Mouse (Mus musculus): ENCODE measurements around the gene Chic2. TPM values are rescaled to one million over a fixed set of nuclear protein-coding genes. Genes with fewer than 3 reads are reported as not detected.
A peak's percentile ranks its signal among the peaks of the same experiment; 100 is the strongest.

Chic2 gene
- polyA plus RNA-seq, 1 experiment = 16.6 TPM

- Histone ChIP-seq H3K27ac (ENCODE audit: insufficient read depth, low read length) (no peak overlapping the region), H3K4me1 (ENCODE audit: control insufficient read depth, insufficient read depth, low read length) (no peaks in the 10 kb centered on the region), H3K4me3 (replicated peaks; ENCODE audit: insufficient read depth, low read depth, low read length) (no peak overlapping the region), H3K27me3 (ENCODE audit: control insufficient read depth, insufficient read depth, low read length) (0 out of 2 replicates have a peak, but pooled peaks cover 1% of the 10 kb centered on the region)
- no peak for DNase-seq
- 74% methylated on average over 7 of the region's 7 CpGs for WGBS
- TF ChIP-seq POLR2A (IDR thresholded peaks at IDR 0.05; ENCODE audit: borderline replicate concordance, insufficient read depth, low read length) (no peak), CTCF (IDR thresholded peaks at IDR 0.05; ENCODE audit: borderline replicate concordance, insufficient read depth, low read depth, low read length) (no peak)
Observed at GRCm38 (mm10) chr5:74971418-74971817, 73.2 kb downstream of the Chic2 start.

- TF ChIP-seq CTCF (IDR thresholded peaks at IDR 0.05; ENCODE audit: borderline replicate concordance, insufficient read depth, low read depth, low read length) = no peak
- TF ChIP-seq POLR2A (IDR thresholded peaks at IDR 0.05; ENCODE audit: borderline replicate concordance, insufficient read depth, low read length) = no peak
- Histone ChIP-seq H3K4me3 (replicated peaks; ENCODE audit: insufficient read depth, low read depth, low read length) (no peak overlapping the region), H3K4me1 (ENCODE audit: control insufficient read depth, insufficient read depth, low read length) (no peaks in the 10 kb centered on the region), H3K27me3 (ENCODE audit: control insufficient read depth, insufficient read depth, low read length) (0 out of 2 replicates have a peak, but pooled peaks cover 1% of the 10 kb centered on the region), H3K27ac (ENCODE audit: insufficient read depth, low read length) (no peak overlapping the region)
- 92% methylated on average over 6 of the region's 6 CpGs for WGBS
- DNase-seq = no peak
Observed at GRCm38 (mm10) chr5:74969341-74969740, 75.2 kb downstream of the Chic2 start.

- TF ChIP-seq POLR2A (IDR thresholded peaks at IDR 0.05; ENCODE audit: borderline replicate concordance, insufficient read depth, low read length) = no peak
- TF ChIP-seq CTCF (IDR thresholded peaks at IDR 0.05; ENCODE audit: borderline replicate concordance, insufficient read depth, low read depth, low read length) = no peak
- Histone ChIP-seq H3K4me1 (ENCODE audit: control insufficient read depth, insufficient read depth, low read length) (no peaks in the 10 kb centered on the region), H3K27ac (ENCODE audit: insufficient read depth, low read length) (no peak overlapping the region), H3K4me3 (replicated peaks; ENCODE audit: insufficient read depth, low read depth, low read length) (no peak overlapping the region), H3K27me3 (ENCODE audit: control insufficient read depth, insufficient read depth, low read length) (peaks cover 1% of the 10 kb centered on the region; the same call in 1 of the 2 replicates)
- DNase-seq = no peak
- 72% methylated on average over 3 of the region's 3 CpGs for WGBS
Observed at GRCm38 (mm10) chr5:74967882-74968281, 76.7 kb downstream of the Chic2 start.

GRCm38 (mm10) chr5:74966891-74967290, 77.7 kb downstream of the Chic2 start:
- no peaks in the 10 kb centered on the region for H3K4me1 ChIP-seq (ENCODE audit: control insufficient read depth, insufficient read depth, low read length)
- 10% methylated on average over 10 of the region's 10 CpGs for WGBS
- TF ChIP-seq CTCF (IDR thresholded peaks at IDR 0.05; ENCODE audit: borderline replicate concordance, insufficient read depth, low read depth, low read length) = no peak
- no peak for TF ChIP-seq POLR2A (IDR thresholded peaks at IDR 0.05; ENCODE audit: borderline replicate concordance, insufficient read depth, low read length)
- no peak overlapping the region for H3K27ac ChIP-seq (ENCODE audit: insufficient read depth, low read length)
- no peak overlapping the region for H3K4me3 ChIP-seq (replicated peaks; ENCODE audit: insufficient read depth, low read depth, low read length)
- DNase-seq = no peak
- H3K27me3 ChIP-seq (ENCODE audit: control insufficient read depth, insufficient read depth, low read length) = peaks cover 1% of the 10 kb centered on the region; the same call in 1 of the 2 replicates

- Histone ChIP-seq H3K27ac (ENCODE audit: insufficient read depth, low read length) (no peak overlapping the region), H3K27me3 (ENCODE audit: control insufficient read depth, insufficient read depth, low read length) (no peaks in the 10 kb centered on the region; the same call in 1 of the 2 replicates), H3K4me3 (replicated peaks; ENCODE audit: insufficient read depth, low read depth, low read length) (no peak overlapping the region), H3K4me1 (ENCODE audit: control insufficient read depth, insufficient read depth, low read length) (no peaks in the 10 kb centered on the region)
- 22% methylated on average over 5 of the region's 5 CpGs for WGBS
- TF ChIP-seq CTCF (IDR thresholded peaks at IDR 0.05; ENCODE audit: borderline replicate concordance, insufficient read depth, low read depth, low read length) (no peak), POLR2A (IDR thresholded peaks at IDR 0.05; ENCODE audit: borderline replicate concordance, insufficient read depth, low read length) (no peak)
- DNase-seq = no peak
Observed at GRCm38 (mm10) chr5:74962771-74963170, 81.8 kb downstream of the Chic2 start.

- Histone ChIP-seq H3K27me3 (ENCODE audit: control insufficient read depth, insufficient read depth, low read length) (no peaks in the 10 kb centered on the region; the same call in 1 of the 2 replicates), H3K4me3 (replicated peaks; ENCODE audit: insufficient read depth, low read depth, low read length) (no peak overlapping the region), H3K27ac (ENCODE audit: insufficient read depth, low read length) (no peak overlapping the region), H3K4me1 (ENCODE audit: control insufficient read depth, insufficient read depth, low read length) (no peaks in the 10 kb centered on the region)
- DNase-seq = peak; percentile 23 to 36
- TF ChIP-seq POLR2A (IDR thresholded peaks at IDR 0.05; ENCODE audit: borderline replicate concordance, insufficient read depth, low read length) = no peak
- peak; percentile 71 for TF ChIP-seq CTCF (IDR thresholded peaks at IDR 0.05; ENCODE audit: borderline replicate concordance, insufficient read depth, low read depth, low read length)
- WGBS = 24% methylated on average over 14 of the region's 14 CpGs
Observed at GRCm38 (mm10) chr5:74960840-74961543, 83.6 kb downstream of the Chic2 start.

- no peak overlapping the region for H3K4me3 ChIP-seq (replicated peaks; ENCODE audit: insufficient read depth, low read depth, low read length)
- H3K4me1 ChIP-seq (ENCODE audit: control insufficient read depth, insufficient read depth, low read length) = no peaks in the 10 kb centered on the region
- no peak overlapping the region for H3K27ac ChIP-seq (ENCODE audit: insufficient read depth, low read length)
- no peaks in the 10 kb centered on the region; the same call in 1 of the 2 replicates for H3K27me3 ChIP-seq (ENCODE audit: control insufficient read depth, insufficient read depth, low read length)
- TF ChIP-seq CTCF (IDR thresholded peaks at IDR 0.05; ENCODE audit: borderline replicate concordance, insufficient read depth, low read depth, low read length) (no peak), POLR2A (IDR thresholded peaks at IDR 0.05; ENCODE audit: borderline replicate concordance, insufficient read depth, low read length) (no peak)
- DNase-seq = no peak
- 45% methylated on average over 9 of the region's 9 CpGs for WGBS
Observed at GRCm38 (mm10) chr5:74960306-74960705, 84.3 kb downstream of the Chic2 start.
